Mouse (Mus musculus) ES-Bruce4 (cell line): Measurements from ENCODE around the gene Olfr11.

Source experiments
- CTCF ChIP-seq: IDR thresholded peaks from one replicate; pipeline ENCODE4 v1.8.1; 2011; ENCODE audit warnings: low read depth, low read length
- EP300 ChIP-seq: IDR thresholded peaks from 2 replicates; pipeline ENCODE4 v1.6.1; 2011; ENCODE audit warnings: low read depth, low read length; ENCODE audit not compliant: insufficient read depth
- POLR2A ChIP-seq: IDR thresholded peaks from one replicate; pipeline ENCODE4 v1.8.1; 2011; ENCODE audit warnings: low read length; ENCODE audit not compliant: insufficient read depth

DNA sequence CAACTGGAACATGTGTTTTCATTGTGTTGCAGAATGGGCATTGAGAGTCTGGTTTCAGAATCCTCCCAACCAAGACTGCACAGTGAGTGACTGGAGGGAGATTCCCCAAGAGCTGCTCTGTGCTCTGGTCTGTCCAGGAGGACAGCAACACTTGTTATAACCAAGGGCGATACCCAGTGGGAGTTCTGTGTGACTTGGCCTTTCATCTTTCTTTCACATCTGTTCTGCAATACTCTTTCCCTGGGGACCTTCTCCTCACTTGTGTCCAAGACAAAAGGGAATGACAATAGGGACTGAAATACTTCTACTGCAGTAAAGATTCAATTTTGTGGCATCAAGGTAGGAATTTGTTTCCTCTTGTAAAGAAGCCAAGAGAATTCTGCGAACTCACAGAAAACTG lies at the start of gene Olfr11:
- TF ChIP-seq POLR2A (no peak), CTCF (no peak), EP300 (no peak)
